Mouse (Mus musculus) lung, embryonic 15.5 days (tissue): ENCODE data around the gene Aen. TPM values are rescaled to one million over a fixed set of nuclear protein-coding genes. Genes with fewer than 3 reads are reported as not detected.

Source experiments
- ATAC-seq: fragments of 200-750 bp; cut with Nextera tagmentation; 2 replicates; pipeline ENCODE4 v1.8.0; 2017; ENCODE audit warnings: moderate number of reproducible peaks, borderline replicate concordance; ENCODE audit not compliant: low FRiP score, low TSS enrichment; ENCODE audit errors: extremely low read depth
- H3K27ac ChIP-seq: fragments of 300-500 bp; sonication (generic); 2 replicates; pipeline ENCODE4 v1.5.1; 2015; ENCODE audit warnings: moderate library complexity, mild to moderate bottlenecking, inconsistent platforms
- H3K27me3 ChIP-seq: fragments of 300-500 bp; sonication (generic); 2 replicates; pipeline ENCODE4 v1.6.1; 2015; ENCODE audit warnings: inconsistent platforms
- H3K36me3 ChIP-seq: fragments of 300-500 bp; sonication (generic); 2 replicates; pipeline ENCODE4 v1.6.1; 2015; ENCODE audit warnings: inconsistent platforms
- H3K4me1 ChIP-seq: fragments of 300-500 bp; sonication (generic); 2 replicates; pipeline ENCODE4 v1.6.1; 2015; ENCODE audit warnings: inconsistent platforms
- H3K4me2 ChIP-seq: fragments of 300-500 bp; sonication (generic); 2 replicates; pipeline ENCODE4 v1.6.1; 2015; ENCODE audit warnings: inconsistent platforms, mild to moderate bottlenecking, moderate library complexity
- H3K4me3 ChIP-seq: fragments of 300-500 bp; sonication (generic); 2 replicates; pipeline ENCODE4 v1.5.1; 2015; ENCODE audit warnings: mild to moderate bottlenecking, inconsistent platforms
- H3K9ac ChIP-seq: fragments of 300-500 bp; sonication (generic); 2 replicates; pipeline ENCODE4 v1.6.1; 2015; ENCODE audit warnings: inconsistent platforms
- H3K9me3 ChIP-seq: fragments of 300-500 bp; sonication (generic); 2 replicates; pipeline ENCODE4 v1.6.1; 2016; ENCODE audit warnings: inconsistent platforms
- WGBS: fragments of 180-500 bp; shearing (Covaris S2); methylation state at CpG from one replicate; pipeline ENCODE4 v1.1.7; 2015; 5-methylcytosine and 5-hydroxymethylcytosine counted together
- polyA plus RNA-seq: library from polyadenylated mRNA; unstranded; fragments of >200 nt; fragmentation: Nextera tagmentation; extraction: Ambion mirVana; gene quantifications from 2 replicates; pipeline ENCODE4 v1.2.1, GENCODE M21; 2015

The Aen gene
- polyA plus RNA-seq, 1 experiment from 2014 or later: 36.7 TPM

DNA sequence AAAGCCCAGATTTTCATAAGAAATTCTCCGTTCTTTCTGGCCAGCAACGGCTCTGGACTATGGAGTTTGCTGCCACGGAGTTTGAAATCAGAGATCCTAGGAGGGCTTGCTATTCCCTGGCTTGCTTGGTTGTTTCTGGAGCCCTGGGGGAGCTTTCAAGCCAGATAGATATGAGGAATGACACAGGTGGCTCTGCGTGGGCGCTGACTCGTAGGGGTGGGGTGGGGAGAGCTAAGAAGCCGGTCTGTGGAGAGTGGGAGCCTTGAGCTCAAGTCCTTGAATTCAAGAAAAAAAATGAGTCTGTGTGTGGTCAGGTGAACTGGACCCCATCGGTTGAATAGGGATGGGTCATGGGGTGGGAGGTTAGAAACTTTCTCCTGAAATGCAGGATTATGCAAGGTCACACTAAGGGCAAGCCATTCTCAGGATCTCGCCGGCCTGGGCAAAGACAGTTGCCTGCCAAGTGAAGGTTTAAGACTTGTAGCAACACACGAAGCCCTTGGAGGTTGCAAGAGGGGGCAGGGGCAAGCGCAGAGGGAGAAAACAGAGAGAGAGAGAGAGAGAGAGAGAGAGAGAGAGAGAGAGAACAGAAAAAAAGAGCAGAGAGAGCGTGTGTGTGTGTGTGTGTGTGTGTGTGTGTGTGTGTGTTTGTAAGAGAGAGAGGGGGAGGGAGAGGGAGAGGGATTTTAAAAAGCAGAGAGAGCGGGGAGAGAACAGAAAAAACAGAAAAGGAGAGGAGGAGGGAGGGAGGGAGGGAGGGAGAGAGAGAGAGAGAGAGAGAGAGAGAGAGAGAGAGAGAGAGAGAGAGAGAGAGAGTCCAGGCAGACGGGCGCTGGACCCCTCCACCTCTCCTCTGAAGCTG is 13.8 kb upstream of the Aen start:
- no peaks in the 10 kb centered on the region for H3K9me3 ChIP-seq
- no peak overlapping the region for H3K4me3 ChIP-seq
- no peak overlapping the region for H3K9ac ChIP-seq
- ATAC-seq: no peak
- peaks cover 67% of the 10 kb centered on the region for H3K27me3 ChIP-seq
- H3K27ac ChIP-seq: no peak overlapping the region
- no peaks in the 10 kb centered on the region for H3K36me3 ChIP-seq
- WGBS: 11% methylated on average over 16 of the region's 16 CpGs
- peak overlapping the region; percentile 38; the same call in 1 of the 2 replicates for H3K4me2 ChIP-seq
- peaks cover 9% of the 10 kb centered on the region; the same call in 1 of the 2 replicates for H3K4me1 ChIP-seq

GRCm38 (mm10) chr7:78882469-78882837 is 13.2 kb upstream of the Aen start:
- H3K9me3 ChIP-seq: no peaks in the 10 kb centered on the region
- H3K9ac ChIP-seq: no peak overlapping the region
- peaks cover 67% of the 10 kb centered on the region for H3K27me3 ChIP-seq
- H3K27ac ChIP-seq: no peak overlapping the region
- 3% methylated on average over 23 of the region's 23 CpGs for WGBS
- H3K36me3 ChIP-seq: no peaks in the 10 kb centered on the region
- ATAC-seq: no peak
- peak overlapping the region; percentile 38; the same call in 1 of the 2 replicates for H3K4me2 ChIP-seq
- H3K4me3 ChIP-seq: no peak overlapping the region
- H3K4me1 ChIP-seq: peaks cover 9% of the 10 kb centered on the region; the same call in 1 of the 2 replicates

DNA sequence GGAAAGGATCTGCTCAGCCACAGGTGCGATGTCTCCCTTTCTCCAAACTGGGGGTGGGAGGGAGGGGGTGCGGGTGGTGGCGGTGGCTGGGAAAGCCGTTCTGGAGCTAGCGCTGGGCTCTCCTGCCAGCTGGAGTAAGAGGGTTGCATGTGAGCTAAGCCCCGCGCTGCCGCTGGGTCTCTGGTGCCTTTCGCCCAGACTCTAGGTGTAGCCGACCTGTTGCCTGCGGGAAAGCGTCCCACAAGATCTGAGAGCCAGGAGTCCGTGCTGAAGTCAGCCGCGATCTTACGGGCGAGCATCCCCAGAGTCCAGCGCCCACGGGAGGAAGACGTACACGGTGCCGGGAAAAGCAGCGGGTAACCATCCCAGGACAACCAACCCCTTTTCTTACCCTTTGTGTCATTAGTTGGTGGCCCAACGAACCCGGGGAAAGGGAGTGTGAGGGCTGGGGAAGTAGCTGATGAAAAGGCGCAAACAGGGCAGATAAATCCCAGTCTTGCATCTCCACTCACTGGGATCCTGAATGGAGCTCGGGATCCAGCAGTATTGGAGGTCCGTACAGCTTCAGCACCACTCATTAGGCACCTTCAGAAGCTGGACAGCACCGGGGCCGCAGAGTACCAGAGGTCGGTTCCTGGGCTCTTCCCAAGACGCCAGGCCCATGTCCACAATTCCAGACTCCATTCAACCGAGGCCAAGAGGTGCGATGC is 12.5 kb upstream of the Aen start:
- ATAC-seq: no peak
- 1% methylated on average over 34 of the region's 34 CpGs for WGBS
- no peak overlapping the region for H3K4me3 ChIP-seq

DNA sequence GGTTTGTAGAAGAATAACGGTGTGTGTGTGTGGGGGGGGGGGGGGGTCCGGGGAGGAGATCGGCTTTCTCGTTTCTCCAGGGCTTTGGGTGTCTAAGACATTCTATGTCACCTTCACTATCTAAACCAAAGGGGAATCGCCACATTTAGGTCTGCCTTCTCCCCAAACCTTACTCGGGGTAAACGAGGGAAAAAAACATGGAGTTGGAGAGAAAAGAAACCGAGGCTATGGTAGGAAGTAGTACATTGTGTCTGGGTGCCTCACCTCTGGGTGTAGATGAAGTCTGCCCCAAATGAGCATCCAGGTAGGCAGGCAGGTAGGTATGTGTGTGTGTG is 12.0 kb upstream of the Aen start:
- H3K27me3 ChIP-seq: peaks cover 71% of the 10 kb centered on the region
- H3K4me3 ChIP-seq: no peak overlapping the region
- peaks cover 9% of the 10 kb centered on the region; the same call in 1 of the 2 replicates for H3K4me1 ChIP-seq
- no peaks in the 10 kb centered on the region for H3K9me3 ChIP-seq
- 11% methylated on average over 8 of the region's 8 CpGs for WGBS
- H3K9ac ChIP-seq: no peak overlapping the region
- H3K27ac ChIP-seq: no peak overlapping the region
- H3K4me2 ChIP-seq: no peak overlapping the region
- no peaks in the 10 kb centered on the region for H3K36me3 ChIP-seq
- ATAC-seq: no peak

More for the DNA sequence above, 12.5 kb upstream of the Aen start:
- H3K27ac ChIP-seq: no peak overlapping the region
- no peaks in the 10 kb centered on the region for H3K9me3 ChIP-seq
- no peak overlapping the region for H3K4me2 ChIP-seq
- H3K36me3 ChIP-seq: no peaks in the 10 kb centered on the region
- H3K27me3 ChIP-seq: peaks cover 67% of the 10 kb centered on the region
- no peak overlapping the region for H3K9ac ChIP-seq
- H3K4me1 ChIP-seq: peaks cover 9% of the 10 kb centered on the region; the same call in 1 of the 2 replicates

DNA sequence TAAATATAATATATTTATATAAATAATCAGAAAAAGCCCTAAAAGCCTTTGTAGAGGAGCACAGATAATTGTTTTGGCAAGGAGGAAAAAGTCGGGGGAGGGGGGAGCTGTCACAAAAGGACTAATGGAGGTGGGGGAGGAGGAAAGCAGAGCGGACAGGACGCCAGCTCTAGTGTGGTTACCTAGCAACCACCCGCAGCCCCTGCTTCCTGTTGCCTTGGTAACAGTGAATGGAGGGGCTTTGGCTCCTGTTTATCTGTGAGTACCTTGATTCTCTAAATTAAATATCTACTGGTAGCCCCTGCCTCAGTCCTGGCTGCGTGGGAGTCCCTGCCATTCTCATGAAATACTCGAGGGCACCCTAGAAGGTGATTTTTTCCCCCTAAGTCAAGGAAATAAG is 11.5 kb upstream of the Aen start:
- 7% methylated on average over 6 of the region's 6 CpGs for WGBS

GRCm38 (mm10) chr7:78885404-78885803 is 10.2 kb upstream of the Aen start:
- no peaks in the 10 kb centered on the region for H3K9me3 ChIP-seq
- H3K27ac ChIP-seq: no peak overlapping the region
- H3K36me3 ChIP-seq: no peaks in the 10 kb centered on the region
- no peak for ATAC-seq
- H3K27me3 ChIP-seq: peaks cover 66% of the 10 kb centered on the region
- no peak overlapping the region for H3K4me2 ChIP-seq
- H3K9ac ChIP-seq: no peak overlapping the region
- H3K4me1 ChIP-seq: peaks cover 9% of the 10 kb centered on the region; the same call in 1 of the 2 replicates
- WGBS: 72% methylated on average over 5 of the region's 5 CpGs
- no peak overlapping the region for H3K4me3 ChIP-seq

More for the DNA sequence above, 11.5 kb upstream of the Aen start:
- H3K4me2 ChIP-seq: no peak overlapping the region
- no peaks in the 10 kb centered on the region for H3K9me3 ChIP-seq
- no peak overlapping the region for H3K4me3 ChIP-seq
- H3K27ac ChIP-seq: no peak overlapping the region
- no peak overlapping the region for H3K9ac ChIP-seq
- no peak for ATAC-seq
- peaks cover 72% of the 10 kb centered on the region for H3K27me3 ChIP-seq
- H3K4me1 ChIP-seq: peaks cover 9% of the 10 kb centered on the region; the same call in 1 of the 2 replicates
- H3K36me3 ChIP-seq: no peaks in the 10 kb centered on the region

GRCm38 (mm10) chr7:78886496-78886895 is 9.2 kb upstream of the Aen start:
- H3K36me3 ChIP-seq: no peaks in the 10 kb centered on the region
- no peak for ATAC-seq
- H3K27me3 ChIP-seq: peaks cover 57% of the 10 kb centered on the region
- WGBS: 60% methylated on average over 4 of the region's 4 CpGs
- H3K4me3 ChIP-seq: no peak overlapping the region
- peaks cover 9% of the 10 kb centered on the region; the same call in 1 of the 2 replicates for H3K4me1 ChIP-seq
- no peak overlapping the region for H3K9ac ChIP-seq
- H3K27ac ChIP-seq: no peak overlapping the region
- H3K9me3 ChIP-seq: no peaks in the 10 kb centered on the region
- H3K4me2 ChIP-seq: no peak overlapping the region

DNA sequence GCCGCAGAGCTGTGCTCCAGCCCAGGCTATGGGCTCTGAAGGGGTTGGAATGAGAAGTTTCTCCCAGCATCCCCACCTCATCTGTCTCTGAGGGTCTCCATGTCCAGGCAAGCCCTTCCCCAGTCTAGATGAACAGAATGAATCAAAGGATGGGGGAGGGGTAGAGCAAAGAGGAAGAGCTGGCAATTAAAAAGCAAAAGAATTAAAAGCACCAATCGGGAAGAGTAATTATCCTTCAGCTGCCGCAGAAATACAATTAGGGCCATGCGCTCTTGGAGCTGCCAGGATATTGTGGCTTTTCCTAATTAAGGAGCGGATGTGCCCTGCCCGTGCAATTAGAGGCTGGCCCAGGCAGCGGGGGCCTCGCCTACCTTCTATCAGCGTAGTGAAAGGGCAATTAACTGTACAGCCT is 8.2 kb upstream of the Aen start:
- H3K9ac ChIP-seq: no peak overlapping the region
- no peak for ATAC-seq
- no peak overlapping the region for H3K27ac ChIP-seq
- peaks cover 7% of the 10 kb centered on the region; the same call in 1 of the 2 replicates for H3K4me1 ChIP-seq
- H3K27me3 ChIP-seq: peaks cover 49% of the 10 kb centered on the region
- no peak overlapping the region for H3K4me3 ChIP-seq
- no peaks in the 10 kb centered on the region for H3K9me3 ChIP-seq
- WGBS: 70% methylated on average over 9 of the region's 9 CpGs
- H3K4me2 ChIP-seq: no peak overlapping the region
- H3K36me3 ChIP-seq: no peaks in the 10 kb centered on the region

- Histone ChIP-seq H3K27ac (no peak overlapping the region), H3K4me3 (no peak overlapping the region), H3K4me1 (0 out of 2 replicates have a peak, but pooled peaks cover 4% of the 10 kb centered on the region), H3K4me2 (no peak overlapping the region), H3K9me3 (no peaks in the 10 kb centered on the region), H3K27me3 (peaks cover 18% of the 10 kb centered on the region), H3K36me3 (no peaks in the 10 kb centered on the region), H3K9ac (no peak overlapping the region)
- WGBS: 1% methylated on average over 16 of the region's 16 CpGs
- ATAC-seq: no peak
Observed at GRCm38 (mm10) chr7:78890641-78891040, 5.0 kb upstream of the Aen start.

- no peak overlapping the region for H3K4me2 ChIP-seq
- peaks cover 2% of the 10 kb centered on the region; the same call in 1 of the 2 replicates for H3K36me3 ChIP-seq
- H3K4me1 ChIP-seq: peaks cover 19% of the 10 kb centered on the region
- no peak for ATAC-seq
- no peak overlapping the region for H3K9ac ChIP-seq
- H3K4me3 ChIP-seq: no peak overlapping the region
- peaks cover 4% of the 10 kb centered on the region; the same call in 1 of the 2 replicates for H3K27me3 ChIP-seq
- 78% methylated on average over 10 of the region's 10 CpGs for WGBS
- no peaks in the 10 kb centered on the region for H3K9me3 ChIP-seq
- no peak overlapping the region for H3K27ac ChIP-seq
Observed at GRCm38 (mm10) chr7:78893917-78894316, 1.7 kb upstream of the Aen start.

DNA sequence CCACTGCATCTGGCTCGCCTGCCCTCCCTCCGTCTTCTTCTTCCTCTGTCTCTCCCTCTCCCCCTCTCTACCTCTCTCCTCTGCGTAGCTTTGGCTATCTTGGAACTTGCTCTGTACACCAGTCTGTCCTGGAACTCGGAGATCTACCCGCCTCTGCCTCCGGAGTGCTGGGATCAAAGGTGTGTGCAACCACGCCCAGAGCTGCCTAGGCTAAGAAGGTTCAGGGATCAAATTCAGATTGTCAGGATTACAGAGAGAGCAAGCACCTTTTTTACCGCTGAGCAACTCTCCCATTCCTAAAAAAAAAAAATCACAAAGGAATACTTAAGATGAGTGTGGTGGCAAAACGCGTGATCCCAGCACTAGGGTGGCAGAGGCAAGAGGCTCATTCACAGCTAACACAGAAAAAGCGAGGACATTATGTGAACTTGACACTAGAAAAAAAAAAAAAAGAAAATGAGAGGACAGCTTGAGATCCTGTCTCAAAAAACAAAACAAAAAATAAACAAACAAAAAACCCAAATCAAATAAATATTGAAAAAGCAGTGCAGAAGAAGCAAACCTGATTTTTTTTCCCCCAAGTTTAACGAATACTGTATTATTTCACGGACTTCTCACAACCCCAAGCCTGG is 517 bp upstream of the Aen start:
- H3K27ac ChIP-seq: no peak overlapping the region
- H3K9ac ChIP-seq: peak overlapping the region; percentile 17; the same call in 1 of the 2 replicates
- 53% methylated on average over 13 of the region's 13 CpGs for WGBS

More for the DNA sequence above, 517 bp upstream of the Aen start:
- Histone ChIP-seq H3K9me3 (no peaks in the 10 kb centered on the region), H3K36me3 (peaks cover 2% of the 10 kb centered on the region; the same call in 1 of the 2 replicates), H3K4me1 (peaks cover 19% of the 10 kb centered on the region), H3K4me2 (peak overlapping the region; percentile 80), H3K4me3 (peak overlapping the region; percentile 82), H3K27me3 (no peaks in the 10 kb centered on the region)
- no peak for ATAC-seq
